Mouse (Mus musculus) limb, embryonic 10.5 days (tissue): ENCODE data around the gene Osbpl11. TPM values are rescaled to one million over a fixed set of nuclear protein-coding genes. Genes with fewer than 3 reads are reported as not detected.
A peak's percentile ranks its signal among the peaks of the same experiment; 100 is the strongest.
"Not testable (repeated sequence)": the region's sequence is repeated elsewhere in the genome, so short reads cannot be mapped to it uniquely, and the experiment has no call there.

ENCODE experiments used
- DNase-seq: peaks from one replicate; pipeline ENCODE4 v3.0.0-alpha.2; 2017; ENCODE audit warnings: low spot score
- H3K27ac ChIP-seq: fragments of 300-500 bp; sonication (generic); 2 replicates; pipeline ENCODE4 v1.5.1; 2016; ENCODE audit warnings: mild to moderate bottlenecking
- H3K27me3 ChIP-seq: fragments of 300-500 bp; sonication (generic); 2 replicates; pipeline ENCODE4 v1.6.1; 2016; ENCODE audit warnings: low read depth, mild to moderate bottlenecking; ENCODE audit not compliant: poor library complexity, severe bottlenecking
- H3K36me3 ChIP-seq: fragments of 300-500 bp; sonication (generic); 2 replicates; pipeline ENCODE4 v1.6.1; 2016; ENCODE audit warnings: mild to moderate bottlenecking, moderate library complexity
- H3K4me1 ChIP-seq: fragments of 300-500 bp; sonication (generic); 2 replicates; pipeline ENCODE4 v1.6.1; 2016
- H3K4me3 ChIP-seq: fragments of 300-500 bp; sonication (generic); 2 replicates; pipeline ENCODE4 v1.5.1; 2016; ENCODE audit warnings: mild to moderate bottlenecking, moderate library complexity
- H3K9me3 ChIP-seq: fragments of 300-500 bp; sonication (generic); replicated peaks from 2 replicates; pipeline ENCODE4 v1.6.1; 2016; ENCODE audit warnings: mild to moderate bottlenecking
- WGBS: fragments of 180-500 bp; shearing (Covaris S2); methylation state at CpG from one replicate; pipeline ENCODE4 v1.1.7; 2016; 5-methylcytosine and 5-hydroxymethylcytosine counted together
- polyA plus RNA-seq: library from polyadenylated mRNA; unstranded; fragments of >200 nt; fragmentation: Nextera tagmentation; extraction: Ambion mirVana; gene quantifications from 2 replicates; pipeline ENCODE4 v1.2.1, GENCODE M21; 2016

Osbpl11 gene
- polyA plus RNA-seq, 1 experiment from 2014 or later: 24.8 TPM

GRCm38 (mm10) chr16:33217553-33218085 is 32.7 kb downstream of the Osbpl11 start:
- H3K27ac ChIP-seq, H3K9me3 ChIP-seq, DNase-seq, H3K27me3 ChIP-seq, H3K4me3 ChIP-seq, H3K4me1 ChIP-seq: not testable (repeated sequence)
- WGBS: 91% methylated on average over 3 of the region's 3 CpGs
- peaks cover 67% of the 10 kb centered on the region for H3K36me3 ChIP-seq

DNA sequence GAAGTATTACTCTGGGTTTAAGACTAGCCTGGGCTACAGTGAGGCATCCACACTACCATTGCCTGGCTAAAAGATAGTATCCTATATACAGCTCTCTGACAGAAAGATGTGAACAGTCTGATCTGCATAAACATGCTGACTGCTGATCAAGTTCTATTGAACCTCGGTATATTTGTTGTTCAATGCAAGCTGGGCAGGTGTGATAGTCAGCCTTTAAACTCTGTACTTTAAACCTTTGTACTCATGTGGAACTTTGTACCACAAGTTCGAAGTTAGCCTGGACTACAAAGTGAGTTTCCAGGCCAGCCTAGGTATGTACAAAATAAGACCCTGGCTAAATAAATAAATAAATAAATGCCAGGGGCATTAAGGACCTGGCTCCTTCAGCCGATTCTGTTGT is 37.6 kb downstream of the Osbpl11 start:
- H3K36me3 ChIP-seq: peaks cover 56% of the 10 kb centered on the region
- 92% methylated on average over 3 of the region's 3 CpGs for WGBS
- H3K27me3 ChIP-seq: no peaks in the 10 kb centered on the region
- H3K9me3 ChIP-seq: no peaks in the 10 kb centered on the region
- H3K27ac ChIP-seq: no peak overlapping the region
- H3K4me3 ChIP-seq: no peak overlapping the region
- no peak for DNase-seq
- no peaks in the 10 kb centered on the region for H3K4me1 ChIP-seq

- Histone ChIP-seq H3K27me3 (no peaks in the 10 kb centered on the region), H3K27ac (no peak overlapping the region), H3K36me3 (peaks cover 64% of the 10 kb centered on the region), H3K4me3 (no peak overlapping the region), H3K4me1 (no peaks in the 10 kb centered on the region), H3K9me3 (no peaks in the 10 kb centered on the region)
- DNase-seq: no peak
- 93% methylated on average over 5 of the region's 5 CpGs for WGBS
These were observed 39.5 kb downstream of the Osbpl11 start for GRCm38 (mm10) chr16:33224381-33224780.

GRCm38 (mm10) chr16:33234128-33234527 is 49.3 kb downstream of the Osbpl11 start:
- no peak overlapping the region for H3K4me3 ChIP-seq
- DNase-seq: no peak
- no peaks in the 10 kb centered on the region for H3K27me3 ChIP-seq
- no peaks in the 10 kb centered on the region for H3K9me3 ChIP-seq
- H3K4me1 ChIP-seq: no peaks in the 10 kb centered on the region
- WGBS: 84% methylated on average over 12 of the region's 12 CpGs
- H3K27ac ChIP-seq: no peak overlapping the region
- peaks cover 92% of the 10 kb centered on the region for H3K36me3 ChIP-seq

DNA sequence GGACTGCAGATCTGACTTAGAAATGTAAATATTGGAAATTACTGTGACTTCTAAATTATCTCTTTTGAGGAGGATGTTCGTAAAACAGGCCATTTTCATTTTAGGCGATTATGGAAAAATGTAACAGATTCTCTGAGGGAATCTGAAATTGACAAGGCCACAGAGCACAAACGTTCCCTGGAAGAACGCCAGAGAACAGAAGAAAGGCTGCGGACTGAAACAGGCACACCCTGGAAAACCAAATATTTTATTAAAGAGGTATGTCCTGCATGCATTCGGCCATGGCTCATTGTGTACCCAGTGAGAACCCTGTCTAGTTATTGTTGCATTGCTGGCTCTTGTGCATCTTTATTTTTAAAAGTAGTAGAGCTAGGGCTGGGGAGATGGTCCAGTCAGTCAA is 51.3 kb downstream of the Osbpl11 start:
- Histone ChIP-seq H3K9me3 (no peaks in the 10 kb centered on the region), H3K4me1 (no peaks in the 10 kb centered on the region), H3K4me3 (no peak overlapping the region), H3K27me3 (no peaks in the 10 kb centered on the region), H3K36me3 (peaks cover 94% of the 10 kb centered on the region), H3K27ac (no peak overlapping the region)
- no peak for DNase-seq
- WGBS: 93% methylated on average over 6 of the region's 6 CpGs

- no peak for DNase-seq
- Histone ChIP-seq H3K4me1 (no peaks in the 10 kb centered on the region), H3K4me3 (no peak overlapping the region), H3K9me3 (no peaks in the 10 kb centered on the region), H3K36me3 (peaks cover 95% of the 10 kb centered on the region), H3K27ac (no peak overlapping the region), H3K27me3 (no peaks in the 10 kb centered on the region)
- 93% methylated on average over 2 of the region's 2 CpGs for WGBS
These were observed 54.4 kb downstream of the Osbpl11 start for GRCm38 (mm10) chr16:33239305-33239704.

GRCm38 (mm10) chr16:33242046-33242445 is 57.2 kb downstream of the Osbpl11 start:
- Histone ChIP-seq H3K4me1 (no peaks in the 10 kb centered on the region), H3K36me3 (peaks cover 80% of the 10 kb centered on the region), H3K27me3 (no peaks in the 10 kb centered on the region), H3K9me3 (no peaks in the 10 kb centered on the region), H3K4me3 (no peak overlapping the region), H3K27ac (no peak overlapping the region)
- WGBS: 90% methylated on average over 6 of the region's 6 CpGs
- no peak for DNase-seq

GRCm38 (mm10) chr16:33244136-33244691 is 59.3 kb downstream of the Osbpl11 start:
- Histone ChIP-seq H3K27ac (no peak overlapping the region), H3K36me3 (peaks cover 62% of the 10 kb centered on the region), H3K27me3 (no peaks in the 10 kb centered on the region), H3K9me3 (no peaks in the 10 kb centered on the region), H3K4me1 (no peaks in the 10 kb centered on the region), H3K4me3 (no peak overlapping the region)
- 89% methylated on average over 6 of the region's 6 CpGs for WGBS
- no peak for DNase-seq

GRCm38 (mm10) chr16:33244933-33245470 is 60.1 kb downstream of the Osbpl11 start:
- DNase-seq: no peak
- H3K9me3 ChIP-seq: no peaks in the 10 kb centered on the region
- 92% methylated on average over 9 of the region's 9 CpGs for WGBS
- no peaks in the 10 kb centered on the region for H3K27me3 ChIP-seq
- H3K4me3 ChIP-seq: no peak overlapping the region
- H3K4me1 ChIP-seq: no peaks in the 10 kb centered on the region
- peaks cover 55% of the 10 kb centered on the region for H3K36me3 ChIP-seq
- no peak overlapping the region for H3K27ac ChIP-seq

DNA sequence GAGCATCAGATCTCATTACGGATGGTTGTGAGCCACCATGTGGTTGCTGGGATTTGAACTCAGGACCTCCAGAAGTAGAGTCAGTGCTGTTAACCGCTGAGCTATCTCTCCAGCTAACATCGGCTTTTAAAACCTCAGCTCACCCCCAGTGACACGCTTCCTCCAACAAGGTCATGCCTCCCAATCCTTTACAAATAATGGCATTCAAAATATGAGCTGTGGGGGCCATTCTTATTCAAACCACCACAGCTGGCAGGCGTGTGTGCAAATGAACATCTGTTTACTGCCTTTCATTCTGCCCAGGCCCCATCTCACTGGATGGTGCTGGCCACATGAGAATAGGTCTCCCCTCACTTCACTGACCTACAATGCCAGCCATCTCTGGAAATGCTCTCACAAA is 61.7 kb downstream of the Osbpl11 start:
- Histone ChIP-seq H3K4me3 (no peak overlapping the region), H3K4me1 (no peaks in the 10 kb centered on the region), H3K27ac (no peak overlapping the region), H3K9me3 (no peaks in the 10 kb centered on the region), H3K27me3 (no peaks in the 10 kb centered on the region), H3K36me3 (peaks cover 39% of the 10 kb centered on the region)
- DNase-seq: no peak
- 91% methylated on average over 5 of the region's 5 CpGs for WGBS

GRCm38 (mm10) chr16:33247006-33247405 is 62.1 kb downstream of the Osbpl11 start:
- no peak overlapping the region for H3K27ac ChIP-seq
- 74% methylated on average over 2 of the region's 2 CpGs for WGBS
- H3K4me3 ChIP-seq: no peak overlapping the region
- DNase-seq: no peak
- H3K4me1 ChIP-seq: peaks cover 4% of the 10 kb centered on the region
- peaks cover 35% of the 10 kb centered on the region for H3K36me3 ChIP-seq
- no peaks in the 10 kb centered on the region for H3K9me3 ChIP-seq
- no peaks in the 10 kb centered on the region for H3K27me3 ChIP-seq

GRCm38 (mm10) chr16:33250651-33251120 is 65.8 kb downstream of the Osbpl11 start:
- Histone ChIP-seq H3K27me3 (no peaks in the 10 kb centered on the region), H3K4me1 (peaks cover 9% of the 10 kb centered on the region), H3K9me3 (no peaks in the 10 kb centered on the region), H3K27ac (peak overlapping the region; percentile 90), H3K36me3 (peaks cover 11% of the 10 kb centered on the region), H3K4me3 (peak overlapping the region; percentile 82)
- DNase-seq: no peak
- 32% methylated on average over 9 of the region's 9 CpGs for WGBS

GRCm38 (mm10) chr16:33251194-33252051 is 66.6 kb downstream of the Osbpl11 start, which contains the start of gene Snx4:
Gene Snx4, plus strand, starts transcription at chr16:33251442.
- H3K27ac ChIP-seq: peak within 1 kb of the TSS; percentile 90
- peak; percentile 97 for DNase-seq
- peaks cover 9% of the 10 kb centered on the region for H3K4me1 ChIP-seq
- H3K36me3 ChIP-seq: peaks cover 11% of the 10 kb centered on the region
- WGBS: under 1% methylated on average over 72 of the region's 72 CpGs
- H3K27me3 ChIP-seq: no peaks in the 10 kb centered on the region
- H3K9me3 ChIP-seq: no peaks in the 10 kb centered on the region
- peak within 1 kb of the TSS; percentile 82 for H3K4me3 ChIP-seq
